Mouse (Mus musculus) hindbrain, embryonic 14.5 days (tissue): ENCODE data around the gene Lama5. TPM values are rescaled to one million over a fixed set of nuclear protein-coding genes. Genes with fewer than 3 reads are reported as not detected.

Source experiments
- ATAC-seq: fragments of 200-750 bp; cut with Nextera tagmentation; 2 replicates; pipeline ENCODE4 v1.8.0; 2017; ENCODE audit warnings: moderate number of reproducible peaks, mild to moderate bottlenecking, moderate TSS enrichment, moderate library complexity; ENCODE audit not compliant: low FRiP score
- DNase-seq: peaks from one replicate; pipeline ENCODE4 v3.0.0-alpha.2; 2015; ENCODE audit warnings: low spot score
- H3K27ac ChIP-seq: fragments of 300-500 bp; sonication (generic); 2 replicates; pipeline ENCODE4 v1.5.1; 2014; ENCODE audit warnings: mild to moderate bottlenecking, moderate library complexity
- H3K27me3 ChIP-seq: fragments of 300-500 bp; sonication (generic); 2 replicates; pipeline ENCODE4 v1.6.1; 2014; ENCODE audit warnings: mild to moderate bottlenecking, low read length, mixed read lengths; ENCODE audit not compliant: control insufficient read depth, insufficient read depth
- H3K36me3 ChIP-seq: fragments of 300-500 bp; sonication (generic); replicated peaks from 2 replicates; pipeline ENCODE4 v1.6.1; 2014; ENCODE audit not compliant: control insufficient read depth, insufficient read depth
- H3K4me1 ChIP-seq: fragments of 300-500 bp; sonication (generic); replicated peaks from 2 replicates; pipeline ENCODE4 v1.6.1; 2014; ENCODE audit warnings: antibody characterized with exemption, low read length, mixed read lengths; ENCODE audit not compliant: control insufficient read depth, insufficient read depth
- H3K4me2 ChIP-seq: fragments of 300-500 bp; sonication (generic); replicated peaks from 2 replicates; pipeline ENCODE4 v1.6.1; 2014; ENCODE audit warnings: mild to moderate bottlenecking, moderate library complexity
- H3K4me3 ChIP-seq: fragments of 300-500 bp; sonication (generic); replicated peaks from 2 replicates; pipeline ENCODE4 v1.5.1; 2014; ENCODE audit warnings: mild to moderate bottlenecking, low read length
- H3K9ac ChIP-seq: fragments of 300-500 bp; sonication (generic); 2 replicates; pipeline ENCODE4 v1.6.1; 2014
- H3K9me3 ChIP-seq: fragments of 300-500 bp; sonication (generic); 2 replicates; pipeline ENCODE4 v1.6.1; 2016; ENCODE audit warnings: low read length; ENCODE audit not compliant: control insufficient read depth
- WGBS: fragments of 180-500 bp; shearing (Covaris S2); extraction: QIAGEN DNeasy Blood & Tissue Kit; methylation state at CpG from one replicate; pipeline ENCODE4 v1.1.7; 2014; 5-methylcytosine and 5-hydroxymethylcytosine counted together
- polyA plus RNA-seq: library from polyadenylated mRNA; unstranded; fragments of >200 nt; fragmentation: Nextera tagmentation; extraction: Ambion mirVana; gene quantifications from 2 replicates; pipeline ENCODE4 v1.2.1, GENCODE M21; 2014

The Lama5 gene
- polyA plus RNA-seq, 1 experiment from 2014 or later, result 2.9 TPM

- Histone ChIP-seq H3K9me3 (no peaks in the 10 kb centered on the region), H3K4me3 (peak overlapping the region; percentile 74), H3K27me3 (no peaks in the 10 kb centered on the region), H3K9ac (peak overlapping the region; percentile 71), H3K36me3 (peaks cover 35% of the 10 kb centered on the region), H3K4me2 (peak overlapping the region; percentile 74), H3K4me1 (peaks cover 14% of the 10 kb centered on the region), H3K27ac (peak overlapping the region; percentile 88)
- DNase-seq (no peak), ATAC-seq (peak; percentile 60)
- WGBS, result 24% methylated on average over 25 of the region's 26 CpGs
These were observed 30.8 kb upstream of the Lama5 start for GRCm38 (mm10) chr2:180256296-180257000.

- Histone ChIP-seq H3K4me1 (peaks cover 14% of the 10 kb centered on the region), H3K9ac (no peak overlapping the region), H3K4me2 (peak overlapping the region; percentile 74), H3K36me3 (peaks cover 27% of the 10 kb centered on the region), H3K27ac (no peak overlapping the region), H3K4me3 (no peak overlapping the region), H3K27me3 (no peaks in the 10 kb centered on the region), H3K9me3 (no peaks in the 10 kb centered on the region)
- DNase-seq, result no peak
- WGBS, result 93% methylated on average over 9 of the region's 9 CpGs
- ATAC-seq, result no peak
These were observed 30.0 kb upstream of the Lama5 start for GRCm38 (mm10) chr2:180255701-180256100.

GRCm38 (mm10) chr2:180254436-180255209 is 29.0 kb upstream of the Lama5 start:
- ATAC-seq, result no peak

GRCm38 (mm10) chr2:180251838-180252237 is 26.2 kb upstream of the Lama5 start:
- 50% methylated on average over 3 of the region's 3 CpGs for WGBS
- DNase-seq (no peak), ATAC-seq (peak; percentile 43)
- Histone ChIP-seq H3K9ac (no peak overlapping the region), H3K9me3 (no peaks in the 10 kb centered on the region), H3K36me3 (no peaks in the 10 kb centered on the region), H3K27ac (no peak overlapping the region), H3K27me3 (no peaks in the 10 kb centered on the region), H3K4me2 (no peak overlapping the region), H3K4me3 (no peak overlapping the region), H3K4me1 (0 out of 2 replicates have a peak, but pooled peaks cover 7% of the 10 kb centered on the region)

More at GRCm38 (mm10) chr2:180254436-180255209, 29.0 kb upstream of the Lama5 start:
- DNase-seq, result no peak
- Histone ChIP-seq H3K9me3 (no peaks in the 10 kb centered on the region), H3K4me3 (no peak overlapping the region), H3K36me3 (peaks cover 16% of the 10 kb centered on the region), H3K4me1 (peaks cover 14% of the 10 kb centered on the region), H3K4me2 (no peak overlapping the region), H3K27ac (no peak overlapping the region), H3K9ac (no peak overlapping the region), H3K27me3 (no peaks in the 10 kb centered on the region)
- WGBS, result 93% methylated on average over 5 of the region's 5 CpGs

GRCm38 (mm10) chr2:180250930-180251611 is 25.4 kb upstream of the Lama5 start:
- peak; percentile 85 for ATAC-seq
- Histone ChIP-seq H3K4me1 (0 out of 2 replicates have a peak, but pooled peaks cover 4% of the 10 kb centered on the region), H3K27me3 (no peaks in the 10 kb centered on the region), H3K36me3 (no peaks in the 10 kb centered on the region), H3K9ac (no peak overlapping the region), H3K9me3 (no peaks in the 10 kb centered on the region), H3K4me2 (no peak overlapping the region), H3K4me3 (no peak overlapping the region), H3K27ac (no peak overlapping the region)
- 29% methylated on average over 11 of the region's 11 CpGs for WGBS
- peak; percentile 94 for DNase-seq

GRCm38 (mm10) chr2:180248947-180249660 is 23.4 kb upstream of the Lama5 start:
- H3K9me3 ChIP-seq, result no peaks in the 10 kb centered on the region
- H3K27ac ChIP-seq, result no peak overlapping the region
- H3K4me1 ChIP-seq, result no peaks in the 10 kb centered on the region
- 62% methylated on average over 9 of the region's 9 CpGs for WGBS
- no peak overlapping the region for H3K9ac ChIP-seq
- no peak overlapping the region for H3K4me3 ChIP-seq
- H3K27me3 ChIP-seq, result no peaks in the 10 kb centered on the region
- no peak overlapping the region for H3K4me2 ChIP-seq
- no peak for ATAC-seq
- H3K36me3 ChIP-seq, result no peaks in the 10 kb centered on the region
- DNase-seq, result no peak

GRCm38 (mm10) chr2:180247916-180248315 is 22.3 kb upstream of the Lama5 start:
- no peaks in the 10 kb centered on the region for H3K36me3 ChIP-seq
- H3K27me3 ChIP-seq, result no peaks in the 10 kb centered on the region
- H3K4me1 ChIP-seq, result no peaks in the 10 kb centered on the region
- H3K4me2 ChIP-seq, result no peak overlapping the region
- H3K27ac ChIP-seq, result no peak overlapping the region
- no peaks in the 10 kb centered on the region for H3K9me3 ChIP-seq
- ATAC-seq (no peak), DNase-seq (no peak)
- WGBS, result 91% methylated on average over 5 of the region's 5 CpGs
- no peak overlapping the region for H3K4me3 ChIP-seq
- H3K9ac ChIP-seq, result no peak overlapping the region

- no peaks in the 10 kb centered on the region for H3K9me3 ChIP-seq
- no peak overlapping the region for H3K27ac ChIP-seq
- no peak overlapping the region for H3K9ac ChIP-seq
- H3K27me3 ChIP-seq, result no peaks in the 10 kb centered on the region
- 90% methylated on average over 4 of the region's 4 CpGs for WGBS
- no peaks in the 10 kb centered on the region for H3K4me1 ChIP-seq
- H3K36me3 ChIP-seq, result no peaks in the 10 kb centered on the region
- H3K4me2 ChIP-seq, result no peak overlapping the region
- H3K4me3 ChIP-seq, result no peak overlapping the region
- ATAC-seq (no peak), DNase-seq (no peak)
These were observed 17.4 kb upstream of the Lama5 start for GRCm38 (mm10) chr2:180243108-180243507.

GRCm38 (mm10) chr2:180238591-180238990 is 12.9 kb upstream of the Lama5 start:
- no peak overlapping the region for H3K4me2 ChIP-seq
- no peaks in the 10 kb centered on the region for H3K9me3 ChIP-seq
- H3K27me3 ChIP-seq, result no peaks in the 10 kb centered on the region
- ATAC-seq (no peak), DNase-seq (no peak)
- no peak overlapping the region for H3K4me3 ChIP-seq
- no peak overlapping the region for H3K9ac ChIP-seq
- H3K36me3 ChIP-seq, result no peaks in the 10 kb centered on the region
- 94% methylated on average over 5 of the region's 5 CpGs for WGBS
- H3K27ac ChIP-seq, result no peak overlapping the region
- H3K4me1 ChIP-seq, result no peaks in the 10 kb centered on the region
